Mouse (Mus musculus): ENCODE results near the gene Megf11. TPM values are rescaled to one million over a fixed set of nuclear protein-coding genes. Genes with fewer than 3 reads are reported as not detected.

Gene Megf11
- total RNA-seq, 2 experiments from 2014 or later, result 0.31 to 0.35 TPM

DNA sequence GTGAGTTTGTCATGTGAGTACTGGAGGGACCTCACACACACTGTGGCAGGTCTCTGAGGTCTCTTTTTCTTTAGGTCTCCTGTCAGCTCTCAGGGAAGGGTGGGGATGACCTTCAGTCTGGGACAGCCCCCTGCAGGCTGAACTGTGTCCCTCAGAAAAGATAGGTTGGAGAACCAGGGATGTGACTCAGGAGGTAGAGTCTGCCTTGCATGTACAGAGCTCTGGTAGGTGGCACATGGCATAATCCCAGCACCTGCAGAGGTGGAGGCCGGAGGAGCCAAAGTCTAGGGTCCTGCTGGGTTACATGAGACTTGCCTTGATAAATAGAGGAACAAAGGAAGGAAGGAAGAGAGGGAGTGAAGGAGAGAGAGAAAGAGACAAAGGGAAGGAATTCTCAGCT lies 206.0 kb downstream of the Megf11 start:
- intact Hi-C loops (cut with DNase I), result no loop called here

DNA sequence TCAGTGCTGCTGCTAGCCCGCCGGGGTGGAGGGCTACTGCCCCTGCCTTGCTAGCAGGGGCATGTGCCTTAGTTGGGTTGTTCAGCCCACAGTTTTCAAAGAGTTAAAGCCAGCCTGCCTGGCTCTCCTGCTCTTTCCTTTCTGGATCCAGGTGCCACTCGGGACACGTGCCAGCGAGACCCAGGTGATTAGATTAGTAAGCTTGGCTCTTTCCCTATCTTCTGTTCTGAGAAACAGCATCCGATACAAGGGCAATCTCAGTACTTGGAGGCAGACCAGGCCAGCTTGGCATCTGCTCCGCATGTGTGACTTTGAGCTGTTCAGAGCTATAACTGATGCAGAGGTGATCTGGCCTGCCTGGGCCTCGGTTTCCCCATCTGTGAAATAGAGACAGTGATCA lies 209.0 kb downstream of the Megf11 start:
- DNase-seq, result no peak
- intact Hi-C loops (cut with DNase I), result no loop called here

More for the DNA sequence above, 206.0 kb downstream of the Megf11 start:
- DNase-seq, result no peak

DNA sequence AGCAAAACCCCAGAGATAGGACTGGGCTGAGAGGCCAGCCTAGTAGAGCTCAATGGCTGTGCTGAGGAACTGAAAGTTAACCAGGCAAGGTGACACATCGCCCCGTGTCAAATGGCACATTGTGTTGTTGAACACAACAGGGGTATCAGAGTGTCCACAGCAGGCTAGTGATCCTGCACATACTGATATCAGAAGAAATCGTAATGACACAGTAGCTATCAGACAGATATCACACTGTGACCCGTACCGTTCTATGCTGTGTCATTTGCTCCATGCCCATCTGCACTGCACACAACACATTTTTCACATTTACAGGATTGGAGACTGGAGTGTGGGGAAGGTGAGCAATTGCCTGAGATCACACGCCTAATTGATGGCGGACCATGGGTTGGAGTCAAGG lies 213.0 kb downstream of the Megf11 start:
- intact Hi-C loops (cut with DNase I), result no loop called here

GRCm38 (mm10) chr9:64600731-64601130 lies 215.3 kb downstream of the Megf11 start:
- intact Hi-C loops (cut with DNase I), result no loop called here
- DNase-seq, result no peak

More for the DNA sequence above, 213.0 kb downstream of the Megf11 start:
- DNase-seq, result no peak

- DNase-seq, result no peak
- intact Hi-C loops (cut with DNase I), result no loop called here
Observed at GRCm38 (mm10) chr9:64602895-64603294, 217.5 kb downstream of the Megf11 start.

- DNase-seq, result no peak
- intact Hi-C loops (cut with DNase I), result no loop called here
Observed at GRCm38 (mm10) chr9:64604217-64604711, 218.8 kb downstream of the Megf11 start.

- intact Hi-C loops (cut with DNase I), result no loop called here
Observed at GRCm38 (mm10) chr9:64605077-64605714, 219.8 kb downstream of the Megf11 start.

DNA sequence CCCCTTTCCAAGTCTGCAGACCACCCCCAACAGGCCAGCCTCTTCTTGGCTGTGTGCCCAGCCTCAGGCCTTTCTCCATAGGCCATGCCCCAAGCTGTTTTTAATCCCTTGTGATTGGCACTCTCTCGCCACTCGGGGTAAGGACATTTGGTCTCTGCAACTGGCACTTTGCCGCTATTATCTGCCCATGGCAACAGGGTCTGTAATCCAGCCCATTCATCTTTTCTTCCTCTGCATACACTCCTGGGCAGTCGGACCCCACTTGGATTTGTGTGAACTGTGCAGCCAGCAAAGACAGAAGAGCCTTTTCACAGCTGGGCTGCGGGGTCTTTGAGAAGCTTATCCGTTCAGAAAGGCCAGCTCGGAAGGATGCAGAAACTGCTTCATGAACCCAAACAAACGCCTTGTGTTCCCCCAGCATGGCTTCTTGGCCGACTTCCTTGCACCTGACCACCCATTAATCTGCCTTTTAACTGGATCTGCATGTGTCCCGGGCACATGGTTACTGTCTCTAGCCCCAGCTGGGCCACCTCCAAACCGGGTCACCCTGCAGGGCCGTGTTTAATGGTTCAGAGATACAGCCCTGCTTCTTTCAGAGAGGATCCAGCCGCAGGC lies 220.4 kb downstream of the Megf11 start:
- intact Hi-C loops (cut with DNase I), result no loop called here
- no peak for DNase-seq

More at GRCm38 (mm10) chr9:64605077-64605714, 219.8 kb downstream of the Megf11 start:
- no peak for DNase-seq

DNA sequence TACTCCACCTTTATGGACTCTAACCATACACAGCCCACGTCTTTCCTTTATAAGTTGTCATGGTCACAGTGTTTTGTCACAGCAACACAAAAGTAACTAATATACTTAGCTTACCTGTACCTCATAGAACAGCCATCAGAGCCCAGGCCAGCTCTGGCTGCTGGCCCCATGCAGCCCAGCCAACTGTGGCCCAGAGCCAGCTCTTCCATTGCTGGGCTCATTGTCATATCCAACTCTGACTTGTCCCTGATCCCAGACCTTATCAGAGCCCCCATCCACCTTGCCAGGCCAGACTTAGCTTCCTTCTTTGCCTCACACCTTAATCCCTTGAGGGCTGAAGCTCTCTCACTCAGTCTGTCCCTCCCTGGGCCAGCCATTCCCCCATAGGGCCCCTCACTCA lies 221.6 kb downstream of the Megf11 start:
- intact Hi-C loops (cut with DNase I), result no loop called here
- DNase-seq, result no peak

- no peak for DNase-seq
- intact Hi-C loops (cut with DNase I), result no loop called here
Observed at GRCm38 (mm10) chr9:64609546-64609945, 224.1 kb downstream of the Megf11 start.

DNA sequence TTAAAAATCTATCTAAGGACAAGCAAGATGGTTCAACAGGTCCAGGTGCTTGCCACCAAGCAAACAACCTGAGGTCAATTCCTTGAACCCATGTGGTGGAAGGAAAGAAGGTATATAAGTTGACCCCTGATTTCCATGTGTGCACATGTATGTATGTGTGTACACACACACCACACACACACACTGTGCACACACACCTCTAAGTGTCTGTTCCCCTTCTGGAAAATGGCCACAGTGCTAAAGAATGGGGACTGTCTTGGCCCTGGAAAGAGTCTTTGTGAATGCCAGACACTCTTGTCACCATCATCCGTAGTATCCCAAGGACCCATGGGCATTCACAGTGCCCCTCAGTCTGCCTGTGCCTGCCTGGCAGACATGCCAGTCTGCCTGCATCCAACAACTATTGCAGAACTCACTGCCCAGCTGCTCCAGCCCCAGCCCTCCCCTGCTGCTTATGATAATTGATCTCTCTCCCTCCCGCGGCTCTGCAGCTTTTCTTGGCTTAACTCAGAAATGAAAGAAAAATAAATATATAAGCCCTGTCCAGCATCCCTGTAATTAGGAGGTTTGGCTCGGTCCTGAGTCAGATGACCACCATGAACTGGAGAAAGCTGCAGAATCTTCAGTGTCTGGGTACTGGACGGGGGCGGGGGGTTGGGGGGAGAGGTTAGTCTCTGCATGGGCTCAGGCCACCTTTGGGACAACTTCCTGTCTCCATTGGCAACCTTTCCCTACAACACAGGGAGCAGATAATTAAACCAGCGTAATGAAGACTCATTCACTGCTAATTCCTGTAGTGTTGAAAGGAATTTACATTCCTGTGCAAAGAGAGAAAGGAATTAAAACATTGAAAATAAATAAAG lies 226.9 kb downstream of the Megf11 start:
- intact Hi-C loops (cut with DNase I), result no loop called here
- no peak for DNase-seq

- no peak for DNase-seq
- intact Hi-C loops (cut with DNase I), result no loop called here
Observed at GRCm38 (mm10) chr9:64612984-64613649, 227.7 kb downstream of the Megf11 start.

DNA sequence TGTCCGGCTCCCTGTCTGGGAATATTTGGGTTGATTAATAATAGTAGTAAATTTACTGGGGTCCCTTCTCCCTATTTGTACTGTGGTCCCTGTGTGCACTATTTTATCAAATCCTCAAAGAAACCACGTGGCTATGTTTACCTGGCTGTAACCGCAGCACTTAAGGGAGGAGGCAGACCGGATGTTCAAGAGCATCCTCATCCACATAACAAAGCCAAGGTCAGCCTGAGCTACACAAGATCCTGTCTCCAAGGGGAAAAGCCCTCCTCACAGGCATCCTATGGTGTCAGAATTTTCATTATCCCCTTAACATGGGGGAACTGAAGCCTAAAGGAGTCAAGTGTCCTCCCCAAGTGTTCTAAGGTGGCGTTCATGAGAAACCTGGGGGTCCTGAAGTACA lies 232.0 kb downstream of the Megf11 start:
- intact Hi-C loops (cut with DNase I), result no loop called here
- DNase-seq, result no peak

DNA sequence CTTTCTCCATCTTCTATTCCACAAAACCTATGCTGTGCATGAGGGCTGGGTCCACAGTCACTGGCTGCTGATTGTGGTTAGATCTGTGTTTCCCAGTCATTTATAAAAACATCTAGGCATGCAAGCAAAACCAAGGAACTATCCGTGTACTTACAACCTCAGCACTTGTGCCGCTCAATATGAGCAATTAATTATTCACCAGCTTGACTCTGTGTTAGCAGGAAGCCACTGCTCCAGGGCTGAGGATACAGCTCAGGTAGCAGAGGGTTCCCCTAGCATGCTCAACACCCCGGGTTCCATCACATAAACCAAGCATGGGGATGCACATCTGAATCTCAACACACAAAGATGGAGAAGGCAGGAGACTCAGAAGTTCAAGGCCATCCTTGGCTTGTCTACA lies 233.0 kb downstream of the Megf11 start:
- no peak for DNase-seq
- intact Hi-C loops (cut with DNase I), result no loop called here

- DNase-seq, result no peak
- intact Hi-C loops (cut with DNase I), result no loop called here
Observed at GRCm38 (mm10) chr9:64619440-64619839, 234.0 kb downstream of the Megf11 start.

GRCm38 (mm10) chr9:64620596-64620995 lies 235.2 kb downstream of the Megf11 start:
- DNase-seq, result no peak
- intact Hi-C loops (cut with DNase I), result no loop called here

DNA sequence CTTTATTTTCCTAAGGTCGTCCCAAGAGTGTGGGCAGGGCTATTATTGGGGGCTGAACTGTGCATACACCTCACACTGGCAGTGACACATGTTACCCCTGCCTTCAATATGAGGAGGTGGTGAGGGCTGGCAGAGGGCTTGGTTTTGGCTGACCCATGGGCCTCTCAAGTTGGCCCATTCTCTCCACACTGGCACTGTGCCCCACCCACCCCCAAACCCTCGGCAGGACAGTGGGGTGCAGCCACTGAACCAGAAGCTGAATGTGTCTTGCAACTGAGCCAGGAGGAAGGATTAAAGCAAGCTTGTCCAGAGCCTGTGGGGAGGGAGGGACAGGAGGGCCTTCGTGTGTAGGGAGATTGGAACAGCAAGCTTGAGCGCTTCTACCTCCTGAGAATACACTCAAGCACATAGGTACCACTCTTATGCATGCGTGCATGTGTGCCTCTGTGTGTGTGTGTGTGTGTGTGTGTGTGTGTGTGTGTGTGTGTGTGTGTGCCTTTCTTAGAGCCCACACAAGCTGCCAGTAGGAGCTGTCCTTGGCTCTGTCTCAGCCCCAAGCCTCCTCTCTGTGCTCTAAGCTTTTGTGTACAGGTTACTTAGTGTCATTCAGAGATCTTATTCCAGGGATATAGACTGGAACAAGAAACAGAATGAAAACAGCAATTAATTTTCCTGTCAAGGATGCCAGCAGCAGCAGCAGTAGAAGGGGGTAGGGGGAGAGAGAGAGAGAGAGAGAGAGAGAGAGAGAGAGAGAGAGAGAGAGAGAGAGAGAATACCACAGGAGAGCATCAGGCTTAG lies 236.3 kb downstream of the Megf11 start:
- no peak for DNase-seq
- intact Hi-C loops (cut with DNase I), result no loop called here

- intact Hi-C loops (cut with DNase I), result no loop called here
- no peak for DNase-seq
Observed at GRCm38 (mm10) chr9:64623361-64623760, 237.9 kb downstream of the Megf11 start.

DNA sequence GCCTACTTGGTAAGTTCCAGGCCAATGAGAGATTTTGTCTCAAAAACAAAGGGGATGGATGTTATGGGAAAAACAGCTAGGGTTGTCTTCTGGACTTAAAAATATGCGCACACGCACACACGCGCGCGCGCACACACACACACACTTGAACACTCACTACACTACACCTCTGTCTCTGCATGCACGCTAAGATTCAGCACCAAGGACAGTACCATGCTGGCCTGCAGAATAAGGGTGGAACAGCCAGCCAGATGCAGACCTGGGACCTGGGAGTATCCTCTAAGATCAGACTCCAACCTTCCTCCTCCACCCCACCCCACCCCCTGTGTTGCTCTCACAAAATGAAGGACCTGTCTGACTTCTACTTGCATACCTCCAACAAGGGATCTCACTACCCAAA lies 239.1 kb downstream of the Megf11 start:
- intact Hi-C loops (cut with DNase I), result no loop called here
- no peak for DNase-seq

- DNase-seq, result no peak
- intact Hi-C loops (cut with DNase I), result no loop called here
Observed at GRCm38 (mm10) chr9:64629802-64630201, 244.4 kb downstream of the Megf11 start.
